Mouse (Mus musculus) thymus, postnatal 10 days (tissue): ENCODE results near the gene Spred1.

Source experiments
- DNase-seq, 2 experiments: peaks; one replicate each; pipeline ENCODE4 v3.0.0; 2021; ENCODE audit warnings: low spot score in 2 of 2

The Spred1 gene

DNA sequence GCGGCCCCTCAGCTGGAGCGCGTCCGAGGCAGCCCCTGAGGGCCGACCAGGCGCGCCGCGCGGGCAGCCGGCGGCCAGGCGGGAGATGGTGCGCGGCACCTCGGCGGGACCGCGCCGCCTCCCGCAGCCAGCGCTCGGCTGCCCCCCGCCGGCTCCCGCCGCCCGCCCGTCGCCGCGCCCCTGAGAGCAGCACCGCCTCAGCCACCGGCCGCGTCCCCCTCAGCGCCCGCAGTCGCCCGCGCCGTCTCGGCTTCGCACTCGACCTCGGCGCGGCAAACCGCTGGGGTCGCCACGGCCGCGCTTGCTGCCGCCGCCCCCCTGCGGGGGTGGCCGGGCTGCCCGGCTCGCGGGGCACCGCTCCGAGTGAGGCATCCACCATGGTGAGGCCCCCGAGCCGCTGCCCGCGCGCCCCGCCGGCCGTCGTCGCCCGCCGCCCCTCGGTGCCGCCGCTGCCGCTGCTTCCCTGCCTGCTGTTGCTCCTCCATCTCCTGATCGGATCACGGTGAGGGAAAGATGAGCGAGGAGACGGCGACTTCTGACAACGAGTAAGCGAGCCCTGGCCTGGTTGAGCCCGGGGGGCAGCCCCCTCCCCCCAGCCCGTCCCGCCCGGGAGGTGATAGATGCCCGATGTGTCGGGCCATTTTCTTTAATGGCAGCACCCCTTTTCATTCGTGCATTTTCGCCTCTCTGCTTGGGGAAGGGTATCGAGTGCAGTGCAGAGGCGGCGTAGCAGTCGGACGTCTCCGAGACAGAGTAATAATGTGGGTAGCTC, at the start of gene Spred1:
TSS of gene Spred1 (plus strand) at position 163 of the 772 bp plus-strand sequence.
- DNase-seq: peak; percentile 28 to 33

- no peak for DNase-seq
Measured at GRCm38 (mm10) chr2:117071596-117071995, 49.6 kb upstream of the Spred1 start.

GRCm38 (mm10) chr2:117078711-117079110, 42.5 kb upstream of the Spred1 start:
- no peak for DNase-seq

- no peak for DNase-seq
Measured at GRCm38 (mm10) chr2:117079621-117080020, 41.6 kb upstream of the Spred1 start.

DNA sequence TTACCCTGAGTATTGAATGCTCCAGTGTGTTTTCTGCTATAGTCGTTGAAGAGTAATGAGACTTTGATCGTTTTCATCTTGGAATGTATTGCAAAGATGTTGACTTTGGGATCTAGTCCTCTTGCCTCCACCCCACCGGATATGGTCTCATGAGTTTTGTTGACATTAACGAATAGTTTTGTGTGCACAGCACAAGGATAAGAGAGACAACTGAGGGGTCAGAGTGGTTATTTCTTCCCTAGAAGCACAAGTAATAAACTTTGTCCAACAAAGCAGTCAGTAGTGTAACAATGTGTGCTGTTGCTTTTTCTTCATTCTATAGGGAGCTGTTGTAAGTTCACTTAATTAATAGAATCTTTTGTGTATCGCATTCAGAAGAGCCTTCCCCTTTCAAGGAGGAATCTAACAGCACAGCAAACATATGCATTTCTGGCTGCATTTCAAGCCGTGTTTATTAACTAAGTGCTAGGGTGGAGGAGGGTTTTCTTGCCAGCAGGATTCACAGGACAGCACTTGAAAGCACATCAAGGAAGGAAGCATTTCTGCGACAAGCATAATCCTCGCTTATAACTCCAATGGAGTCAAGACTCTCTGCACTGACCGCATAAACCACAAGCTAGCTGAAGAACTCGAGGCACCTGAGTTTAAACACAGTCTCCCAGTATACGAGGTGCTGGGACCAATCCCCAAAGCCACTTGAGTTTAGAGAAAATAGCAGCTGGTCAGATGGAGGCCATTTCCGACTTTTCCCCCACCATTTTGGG, 35.0 kb upstream of the Spred1 start:
- DNase-seq: no peak

- DNase-seq: no peak
Measured at GRCm38 (mm10) chr2:117086766-117087457, 34.3 kb upstream of the Spred1 start.

- no peak for DNase-seq
Measured at GRCm38 (mm10) chr2:117087458-117087820, 33.7 kb upstream of the Spred1 start.

GRCm38 (mm10) chr2:117089482-117089881, 31.7 kb upstream of the Spred1 start:
- no peak for DNase-seq

GRCm38 (mm10) chr2:117090061-117090460, 31.1 kb upstream of the Spred1 start:
- DNase-seq: no peak

GRCm38 (mm10) chr2:117092946-117093401, 28.2 kb upstream of the Spred1 start:
- DNase-seq: no peak

DNA sequence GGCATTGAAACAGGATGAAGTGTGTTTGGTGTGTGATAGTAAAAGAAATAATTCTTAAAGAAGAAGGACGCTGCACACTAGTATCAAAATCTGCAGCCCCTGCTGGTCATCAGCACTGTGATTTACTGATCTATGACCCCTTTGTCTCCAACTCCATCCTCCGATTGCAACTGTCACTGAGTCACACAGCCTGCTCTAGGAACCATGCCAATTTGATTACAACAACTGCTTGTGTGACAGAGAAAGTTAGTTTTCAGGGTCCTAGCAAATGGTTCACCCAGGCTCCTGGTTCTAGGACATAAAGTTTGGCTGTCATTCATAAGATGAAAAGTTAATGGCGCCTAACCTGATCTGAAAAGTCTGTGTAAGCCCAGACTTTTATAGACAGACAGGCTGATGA, 25.7 kb upstream of the Spred1 start:
- no peak for DNase-seq

DNA sequence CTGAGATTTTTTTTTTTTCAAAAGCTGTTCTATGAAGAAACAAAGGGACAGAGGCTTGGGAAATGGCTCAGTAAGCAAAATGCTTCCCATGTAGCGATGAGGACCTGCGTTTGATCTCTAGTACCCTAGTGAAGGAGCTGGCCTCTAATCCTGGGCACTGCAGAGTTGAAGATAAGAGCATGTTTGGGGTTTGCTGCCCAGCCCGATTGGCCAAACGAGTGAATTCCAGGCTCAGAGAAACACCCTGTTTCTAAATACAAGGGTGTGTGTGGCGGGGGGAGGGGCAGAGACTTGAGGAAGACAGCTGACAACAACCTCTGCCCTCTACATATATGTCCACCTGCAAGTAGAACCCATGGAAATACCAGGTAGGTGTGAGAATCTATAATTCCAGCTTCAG, 23.9 kb upstream of the Spred1 start:
- DNase-seq: no peak

DNA sequence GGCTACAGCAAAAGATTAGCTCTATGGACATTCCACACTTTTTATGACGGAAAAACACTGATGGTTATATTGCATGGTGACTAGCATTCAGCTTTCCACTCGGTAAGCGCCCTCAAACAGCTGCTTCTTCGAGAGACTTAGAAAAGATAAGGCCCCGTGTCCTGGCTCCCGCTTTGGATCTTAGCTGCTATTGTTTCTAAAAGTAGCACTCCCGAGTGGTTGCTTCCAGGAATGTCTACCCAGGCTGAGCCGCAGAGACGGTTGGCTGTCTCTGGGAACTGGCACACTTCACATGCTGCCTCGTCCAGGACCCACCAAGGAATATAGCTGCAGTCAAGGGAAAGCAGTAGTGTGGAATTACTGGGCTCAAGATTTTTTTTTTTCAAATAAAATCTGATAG, 21.9 kb upstream of the Spred1 start:
- DNase-seq: no peak

DNA sequence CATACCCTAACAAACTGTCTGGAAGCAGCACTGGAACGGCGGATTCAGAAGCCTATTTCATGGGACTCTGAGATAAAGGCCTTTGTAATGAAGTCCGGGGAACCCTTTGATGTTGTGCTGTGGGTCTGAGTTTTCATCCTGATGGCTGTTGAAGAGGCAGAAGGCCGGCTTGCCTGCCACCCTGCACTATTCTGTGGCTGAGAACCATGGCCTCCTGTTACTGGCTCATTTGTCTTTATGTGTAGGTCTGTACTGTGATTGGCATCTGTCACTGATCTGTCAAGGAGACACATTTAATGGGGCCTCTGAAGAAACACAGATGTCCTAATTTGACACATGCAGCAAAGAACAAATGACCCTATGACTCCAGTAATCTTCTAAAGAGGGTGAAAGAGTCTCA, 17.7 kb upstream of the Spred1 start:
- DNase-seq: no peak

GRCm38 (mm10) chr2:117105407-117105806, 15.8 kb upstream of the Spred1 start:
- DNase-seq: no peak

- no peak for DNase-seq
Measured at GRCm38 (mm10) chr2:117108059-117108458, 13.1 kb upstream of the Spred1 start.

- no peak for DNase-seq
Measured at GRCm38 (mm10) chr2:117109296-117109695, 11.9 kb upstream of the Spred1 start.

DNA sequence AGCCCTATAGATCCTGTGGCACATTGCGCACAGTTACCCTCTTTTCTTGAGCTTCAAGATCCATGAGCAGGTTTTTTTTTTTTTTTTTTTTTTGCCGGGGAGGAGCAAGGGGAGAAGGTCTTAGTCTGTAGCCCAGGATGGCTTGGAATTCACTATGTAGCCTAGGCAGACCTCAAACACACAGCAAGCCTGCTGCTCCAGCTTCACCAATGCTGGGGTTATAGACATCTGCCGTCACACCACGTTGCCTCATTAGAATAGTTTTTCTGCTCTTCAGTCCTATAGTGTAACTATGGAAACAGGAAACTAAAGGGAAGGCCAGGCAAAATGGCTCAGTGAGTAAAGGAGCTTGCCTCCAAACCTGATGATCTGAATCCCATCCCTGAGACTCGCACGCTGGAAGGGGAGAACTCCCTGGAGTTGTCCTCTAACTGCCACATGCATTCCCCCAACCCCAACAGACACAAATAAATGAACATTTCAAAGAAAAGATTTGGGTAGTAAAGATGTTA, 10.8 kb upstream of the Spred1 start:
- no peak for DNase-seq

- DNase-seq: no peak
Measured at GRCm38 (mm10) chr2:117113262-117113661, 7.9 kb upstream of the Spred1 start.

DNA sequence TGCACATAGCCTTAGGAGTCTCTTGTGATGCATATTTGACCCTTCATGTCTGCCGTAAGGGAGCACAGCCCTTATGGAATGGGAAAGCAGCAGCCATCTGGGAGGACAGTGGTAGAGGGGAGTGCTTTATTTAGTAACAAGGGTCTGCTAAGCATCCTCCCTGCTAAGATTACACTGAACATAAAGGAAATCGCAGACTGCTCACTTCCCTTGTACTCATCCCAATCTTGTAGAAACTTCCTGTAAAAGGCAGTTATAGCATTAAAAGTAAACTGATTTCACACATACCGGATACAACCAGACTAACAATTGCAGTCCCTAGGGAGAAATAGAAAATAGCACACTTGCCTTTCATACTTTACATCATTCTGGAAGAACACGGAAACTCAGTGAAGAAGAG, 7.4 kb upstream of the Spred1 start:
- no peak for DNase-seq

DNA sequence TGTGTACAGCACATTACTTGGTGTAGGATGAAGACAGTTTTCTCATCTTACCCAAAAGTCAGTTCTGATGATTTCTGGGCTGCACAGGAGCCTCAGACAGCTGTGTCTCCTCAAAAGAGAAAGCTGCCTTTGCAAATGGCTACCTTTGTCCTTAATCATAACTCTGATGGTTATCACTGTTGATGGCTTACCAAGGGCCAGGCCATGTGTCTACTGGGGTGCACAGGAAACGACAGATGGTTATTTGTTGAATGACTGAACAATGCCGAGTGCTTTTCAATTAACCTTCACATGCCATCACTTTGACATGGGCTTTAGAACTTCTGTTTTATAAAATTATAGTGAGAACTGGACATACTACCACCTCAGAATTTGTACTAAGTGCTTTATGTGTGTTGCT, 2.7 kb upstream of the Spred1 start:
- DNase-seq: no peak
